Mouse (Mus musculus) liver, adult 2 months (tissue): Measurements from ENCODE around the gene Gpsm3.

Experiments used
- CTCF ChIP-seq: fragments of 200-500 bp; IDR thresholded peaks from 2 replicates; pipeline ENCODE4 v1.5.1; 2011; ENCODE audit warnings: low read depth, low read length, control low read depth
- POLR2A ChIP-seq: fragments of 200-500 bp; IDR thresholded peaks from 2 replicates; pipeline ENCODE4 v1.6.1; 2011; ENCODE audit warnings: low read length, control low read depth; ENCODE audit not compliant: insufficient read depth; ENCODE audit errors: extremely low read depth

DNA sequence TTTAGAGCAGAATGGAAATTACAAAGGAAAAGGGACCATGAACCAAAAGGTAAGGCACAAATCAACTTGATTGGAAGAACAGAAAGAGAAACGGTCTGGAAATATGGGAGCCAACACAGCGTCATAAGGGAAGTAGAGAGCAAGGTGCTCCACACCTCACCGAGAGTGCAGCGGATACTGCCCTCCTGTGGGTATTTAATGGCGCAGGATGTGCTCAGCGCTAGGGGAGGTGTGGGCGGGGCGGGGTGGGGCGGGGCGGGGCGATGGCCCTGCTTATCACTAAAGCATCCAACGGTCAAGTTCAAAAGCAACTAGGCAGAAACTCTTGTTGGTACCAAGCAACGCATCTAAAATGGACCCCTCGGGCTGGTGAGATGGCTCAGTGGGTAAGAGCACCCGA, 29.7 kb upstream of the Gpsm3 start:
- TF ChIP-seq CTCF (no peak), POLR2A (no peak)
